Mouse (Mus musculus) thymus, adult 2 months (tissue): Measurements from ENCODE around the gene Cd28.

Source experiments
- CTCF ChIP-seq: fragments of 200-500 bp; IDR thresholded peaks from 2 replicates; pipeline ENCODE4 v1.5.1; 2012; ENCODE audit warnings: mild to moderate bottlenecking, control low read depth, low read length, moderate library complexity, borderline replicate concordance; ENCODE audit not compliant: control insufficient read depth, poor library complexity, insufficient read depth; ENCODE audit errors: extremely low read depth
- POLR2A ChIP-seq: fragments of 200-500 bp; IDR thresholded peaks from 2 replicates; pipeline ENCODE4 v1.6.1; 2012; ENCODE audit warnings: mild to moderate bottlenecking, low read length, control low read depth, moderate library complexity; ENCODE audit not compliant: control insufficient read depth, poor library complexity, insufficient read depth; ENCODE audit errors: extremely low read depth

GRCm38 (mm10) chr1:60745664-60746063, 29.1 kb downstream of the Cd28 start:
- TF ChIP-seq CTCF (no peak), POLR2A (no peak)
